Comparison of ENCODE assay signal across 19 mouse cellular contexts in genomic region chr11:78401469-78401868, GRCm38 (mm10). TPM values are rescaled to one million over a fixed set of nuclear protein-coding genes. Genes with fewer than 3 reads are reported as not detected.
"Had no signal": no experiment of that assay in that cellular context is flagged by ENCODE, and none has a peak within 500 bp of the region (broad histone marks: within the 10 kb centered on the region; RNA-seq: fewer than 3 reads in every experiment).

No protein-coding gene starts in this region.

- H3K36me3 ChIP-seq: hindbrain, embryonic 15.5 days; limb, embryonic 15.5 days; liver, embryonic 12.5 days; midbrain, embryonic 15.5 days; neural tube, embryonic 12.5 days; stomach, embryonic 15.5 days had no signal

- H3K27me3 ChIP-seq: stomach, embryonic 15.5 days had no signal

- H3K4me1 ChIP-seq: liver, embryonic 12.5 days had no signal

- H3K9ac ChIP-seq: hindbrain, embryonic 15.5 days; limb, embryonic 15.5 days; liver, embryonic 12.5 days; lung, embryonic 14.5 days; midbrain, embryonic 15.5 days; neural tube, embryonic 12.5 days; stomach, embryonic 15.5 days had no signal

- H3K27ac ChIP-seq: hindbrain, embryonic 15.5 days; left cerebral cortex, adult 2 months; limb, embryonic 15.5 days; liver, embryonic 12.5 days; midbrain, embryonic 15.5 days; neural tube, embryonic 12.5 days; stomach, embryonic 15.5 days had no signal

- H3K9me3 ChIP-seq: hindbrain, embryonic 15.5 days; limb, embryonic 15.5 days; liver, embryonic 12.5 days; megakaryocyte, embryonic 14.5 days; midbrain, embryonic 15.5 days; neural tube, embryonic 12.5 days; stomach, embryonic 15.5 days had no signal

- ATAC-seq: liver, embryonic 12.5 days; midbrain, embryonic 15.5 days had no signal

- H3K4me2 ChIP-seq: hindbrain, embryonic 15.5 days; limb, embryonic 15.5 days; liver, embryonic 12.5 days; lung, embryonic 14.5 days; midbrain, embryonic 11.5 days; midbrain, embryonic 15.5 days; neural tube, embryonic 12.5 days; stomach, embryonic 15.5 days had no signal

- DNase-seq: lung, embryonic 14.5 days; lung, postnatal 10 days; lung, postnatal 4 days; retina, postnatal 1 day; right cerebral cortex, postnatal 4 days; thymus, postnatal 14 days had no signal

- H3K4me3 ChIP-seq: hindbrain, embryonic 15.5 days; left cerebral cortex, adult 2 months; limb, embryonic 15.5 days; liver, embryonic 12.5 days; megakaryocyte, embryonic 14.5 days; midbrain, embryonic 15.5 days; neural tube, embryonic 12.5 days; stomach, embryonic 15.5 days had no signal

RNA-seq across cellular contexts. Expression of gene Foxn1, which starts 15.1 kb away (rescaled TPM):
- polyA plus RNA-seq: hindbrain, embryonic 15.5 days; large intestine, adult 2 months; liver, embryonic 12.5 days; liver, embryonic 16.5 days; lung, embryonic 14.5 days; midbrain, embryonic 11.5 days; midbrain, embryonic 15.5 days; neural tube, embryonic 12.5 days; spleen, adult 2 months had no signal

RNA-seq across cellular contexts. Expression of gene Slc13a2, which starts 20.5 kb away (rescaled TPM):
- polyA plus RNA-seq: hindbrain, embryonic 15.5 days; limb, embryonic 11.5 days; lung, embryonic 14.5 days; midbrain, embryonic 11.5 days; midbrain, embryonic 15.5 days; neural tube, embryonic 12.5 days had no signal
